Mouse (Mus musculus) testis, adult 2 months (tissue): ENCODE measurements at regions not wholly inside any gene's neighbourhood (a gene's known extent, or its start where the extent isn't known, plus 50 kb on each side); places are given as distances from the start of the nearest gene placed in this dataset.

Experiments used
- CTCF ChIP-seq: fragments of 200-500 bp; IDR thresholded peaks from 2 replicates; pipeline ENCODE4 v1.5.1; 2012; ENCODE audit warnings: low read depth, mild to moderate bottlenecking, inconsistent platforms, low read length, moderate library complexity; ENCODE audit not compliant: control insufficient read depth, insufficient read depth, insufficient replicate concordance
- POLR2A ChIP-seq: fragments of 200-500 bp; IDR thresholded peaks from 2 replicates; pipeline ENCODE4 v1.6.1; 2012; ENCODE audit warnings: low read depth, mild to moderate bottlenecking, inconsistent platforms, low read length, moderate library complexity; ENCODE audit not compliant: control insufficient read depth

DNA sequence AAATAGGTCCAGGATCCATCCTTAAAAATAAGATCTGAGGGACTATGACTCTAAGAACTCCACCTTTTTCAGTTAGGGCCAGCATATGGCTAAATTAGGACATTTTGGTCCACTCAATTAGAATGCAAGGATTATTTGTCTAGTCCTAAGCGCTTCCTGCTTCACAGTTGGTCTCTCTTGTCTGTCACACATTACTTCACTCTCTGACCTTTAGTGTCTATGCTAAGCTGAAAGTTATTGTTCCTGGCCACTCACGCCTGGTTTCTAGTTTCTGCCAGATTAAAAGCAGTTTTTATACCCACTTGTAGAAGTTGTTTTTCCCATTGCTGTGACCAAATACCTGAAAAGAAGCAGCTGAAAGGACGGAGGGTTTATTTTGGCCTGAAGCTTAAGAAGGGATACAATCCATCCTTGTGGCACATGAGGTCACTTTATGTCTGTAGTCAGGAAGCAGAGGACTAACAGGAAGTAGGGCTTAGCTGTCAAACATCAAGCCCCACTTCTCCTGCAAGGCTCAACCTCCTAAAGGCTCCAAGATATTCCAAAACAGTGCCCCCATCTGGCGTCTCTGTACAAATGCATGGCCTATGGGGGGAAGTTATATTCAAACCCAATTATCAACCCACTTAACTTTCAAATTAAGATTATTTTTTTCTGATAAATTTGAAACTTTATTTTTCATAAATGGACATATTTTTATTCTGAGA, 195.3 kb upstream of the Gm5148 start:
- TF ChIP-seq CTCF (no peak), POLR2A (no peak)
